Mouse (Mus musculus): ENCODE data around the gene Stx12. TPM values are rescaled to one million over a fixed set of nuclear protein-coding genes. Genes with fewer than 3 reads are reported as not detected.

Stx12 gene
- polyA plus RNA-seq, 1 experiment from 2014 or later, result 174 TPM

DNA sequence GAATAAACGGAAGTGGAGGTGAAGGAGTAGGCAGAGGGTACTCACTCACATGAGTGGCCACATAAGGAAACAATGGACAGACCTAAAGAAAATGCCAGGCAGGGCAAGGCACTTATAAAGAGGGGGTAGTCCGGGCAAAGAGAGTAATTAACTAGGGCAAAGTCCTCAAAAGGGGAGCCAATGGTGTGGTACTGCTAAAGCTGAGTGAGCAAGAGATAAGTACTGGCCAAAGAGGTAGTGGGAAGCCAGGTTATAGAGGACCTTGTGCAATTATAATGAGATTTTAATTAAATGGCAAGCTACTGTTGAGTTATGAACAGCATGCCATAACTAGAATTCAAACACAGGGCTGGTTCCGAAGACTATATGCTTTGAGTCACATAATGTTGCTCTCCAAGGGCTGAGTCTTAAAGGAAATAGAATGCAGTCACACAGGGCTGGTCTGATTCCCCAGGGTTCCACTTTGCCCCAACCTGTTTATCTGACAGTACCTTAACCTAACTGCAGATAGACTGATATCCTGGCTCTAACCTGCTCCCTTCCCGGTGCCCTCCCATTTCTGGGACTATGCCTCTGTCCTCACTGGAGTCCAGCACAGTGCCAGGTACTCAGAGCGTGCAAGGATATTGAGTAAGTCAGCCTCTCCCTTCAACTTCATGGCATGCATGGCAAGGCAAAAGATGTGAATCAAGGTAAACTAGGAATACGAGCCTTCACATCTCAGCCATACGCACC, 9.8 kb downstream of the Stx12 start:
- no peak for ATAC-seq
- Histone ChIP-seq H3K27ac (ENCODE audit: low read length) (no peak overlapping the region), H3K9ac (ENCODE audit: low read depth, low read length) (no peak overlapping the region), H3K4me2 (ENCODE audit: low read length) (no peak overlapping the region), H3K4me3 (ENCODE audit: low read depth, low read length) (no peak overlapping the region), H3K9me3 (replicated peaks; ENCODE audit: control insufficient read depth, low read length, poor library complexity, severe bottlenecking) (no peaks in the 10 kb centered on the region), H3K4me1 (ENCODE audit: control insufficient read depth, insufficient read depth, low read length) (no peaks in the 10 kb centered on the region), H3K27me3 (ENCODE audit: control insufficient read depth, insufficient read depth, low read depth, low read length) (no peaks in the 10 kb centered on the region), H3K36me3 (ENCODE audit: control insufficient read depth, insufficient read depth, low read length) (peaks cover 7% of the 10 kb centered on the region)
- WGBS, result 93% methylated on average over 7 of the region's 7 CpGs

- H3K4me1 ChIP-seq (ENCODE audit: control insufficient read depth, insufficient read depth, low read length), result no peaks in the 10 kb centered on the region
- H3K36me3 ChIP-seq (ENCODE audit: control insufficient read depth, insufficient read depth, low read length), result peaks cover 9% of the 10 kb centered on the region
- H3K27me3 ChIP-seq (ENCODE audit: control insufficient read depth, insufficient read depth, low read depth, low read length), result no peaks in the 10 kb centered on the region
- no peaks in the 10 kb centered on the region for H3K9me3 ChIP-seq (replicated peaks; ENCODE audit: control insufficient read depth, low read length, poor library complexity, severe bottlenecking)
- no peak overlapping the region for H3K9ac ChIP-seq (ENCODE audit: low read depth, low read length)
- no peak overlapping the region for H3K27ac ChIP-seq (ENCODE audit: low read length)
- no peak overlapping the region for H3K4me2 ChIP-seq (ENCODE audit: low read length)
- WGBS, result 87% methylated on average over 11 of the region's 11 CpGs
- ATAC-seq, result no peak
- no peak overlapping the region for H3K4me3 ChIP-seq (ENCODE audit: low read depth, low read length)
These were observed 10.6 kb downstream of the Stx12 start for GRCm38 (mm10) chr4:132873481-132874362.

- 94% methylated on average over 3 of the region's 3 CpGs for WGBS
- H3K36me3 ChIP-seq (ENCODE audit: control insufficient read depth, insufficient read depth, low read length), result peaks cover 29% of the 10 kb centered on the region
These were observed 13.2 kb downstream of the Stx12 start for GRCm38 (mm10) chr4:132871116-132871515.

GRCm38 (mm10) chr4:132864856-132865255, 19.5 kb downstream of the Stx12 start:
- Histone ChIP-seq H3K4me1 (ENCODE audit: control insufficient read depth, insufficient read depth, low read length) (no peaks in the 10 kb centered on the region), H3K4me3 (ENCODE audit: low read depth, low read length) (no peak overlapping the region), H3K36me3 (ENCODE audit: control insufficient read depth, insufficient read depth, low read length) (peaks cover 41% of the 10 kb centered on the region), H3K27me3 (ENCODE audit: control insufficient read depth, insufficient read depth, low read depth, low read length) (no peaks in the 10 kb centered on the region), H3K9ac (ENCODE audit: low read depth, low read length) (no peak overlapping the region), H3K4me2 (ENCODE audit: low read length) (no peak overlapping the region), H3K27ac (ENCODE audit: low read length) (no peak overlapping the region), H3K9me3 (replicated peaks; ENCODE audit: control insufficient read depth, low read length, poor library complexity, severe bottlenecking) (no peaks in the 10 kb centered on the region)
- no peak for ATAC-seq
- WGBS, result 93% methylated on average over 2 of the region's 2 CpGs

More at GRCm38 (mm10) chr4:132871116-132871515, 13.2 kb downstream of the Stx12 start:
- no peak overlapping the region for H3K4me2 ChIP-seq (ENCODE audit: low read length)
- no peak for ATAC-seq
- no peaks in the 10 kb centered on the region for H3K27me3 ChIP-seq (ENCODE audit: control insufficient read depth, insufficient read depth, low read depth, low read length)
- no peak overlapping the region for H3K9ac ChIP-seq (ENCODE audit: low read depth, low read length)
- no peaks in the 10 kb centered on the region for H3K4me1 ChIP-seq (ENCODE audit: control insufficient read depth, insufficient read depth, low read length)
- H3K27ac ChIP-seq (ENCODE audit: low read length), result no peak overlapping the region
- H3K9me3 ChIP-seq (replicated peaks; ENCODE audit: control insufficient read depth, low read length, poor library complexity, severe bottlenecking), result no peaks in the 10 kb centered on the region
- no peak overlapping the region for H3K4me3 ChIP-seq (ENCODE audit: low read depth, low read length)

DNA sequence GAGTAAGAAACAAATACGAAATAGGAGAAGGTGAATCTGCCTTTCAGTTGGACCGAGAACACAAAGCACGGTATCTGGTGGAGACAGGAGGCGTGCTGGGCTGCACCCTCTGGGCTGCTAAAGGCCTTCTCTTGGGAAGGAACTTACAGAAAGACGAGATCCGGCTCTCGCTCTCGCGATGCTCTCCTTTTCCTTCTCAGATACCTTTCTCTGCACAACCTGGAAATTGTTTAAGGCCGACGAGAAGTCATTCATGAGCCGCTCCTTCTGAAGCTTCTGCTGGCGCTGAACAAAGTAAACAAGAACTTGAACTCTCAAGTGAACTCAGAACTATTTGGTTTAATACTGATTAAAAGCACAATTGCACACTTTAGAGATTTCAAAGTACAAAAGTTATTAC, 21.3 kb downstream of the Stx12 start:
- H3K27ac ChIP-seq (ENCODE audit: low read length), result no peak overlapping the region
- no peak overlapping the region for H3K4me3 ChIP-seq (ENCODE audit: low read depth, low read length)
- WGBS, result 90% methylated on average over 13 of the region's 13 CpGs
- no peak for ATAC-seq
- no peaks in the 10 kb centered on the region for H3K27me3 ChIP-seq (ENCODE audit: control insufficient read depth, insufficient read depth, low read depth, low read length)
- no peak overlapping the region for H3K9ac ChIP-seq (ENCODE audit: low read depth, low read length)
- H3K4me2 ChIP-seq (ENCODE audit: low read length), result no peak overlapping the region
- H3K36me3 ChIP-seq (ENCODE audit: control insufficient read depth, insufficient read depth, low read length), result peaks cover 40% of the 10 kb centered on the region
- no peaks in the 10 kb centered on the region for H3K4me1 ChIP-seq (ENCODE audit: control insufficient read depth, insufficient read depth, low read length)
- no peaks in the 10 kb centered on the region for H3K9me3 ChIP-seq (replicated peaks; ENCODE audit: control insufficient read depth, low read length, poor library complexity, severe bottlenecking)

GRCm38 (mm10) chr4:132860880-132861279, 23.4 kb downstream of the Stx12 start:
- 94% methylated on average over 1 of the region's 1 CpGs for WGBS
- ATAC-seq, result no peak

GRCm38 (mm10) chr4:132843705-132844071, 40.6 kb downstream of the Stx12 start:
- Histone ChIP-seq H3K36me3 (ENCODE audit: control insufficient read depth, insufficient read depth, low read length) (peaks cover 10% of the 10 kb centered on the region), H3K9ac (ENCODE audit: low read depth, low read length) (peak overlapping the region; percentile 88), H3K4me2 (ENCODE audit: low read length) (peak overlapping the region; percentile 49), H3K4me3 (ENCODE audit: low read depth, low read length) (peak overlapping the region; percentile 72; the same call in 1 of the 2 replicates), H3K4me1 (ENCODE audit: control insufficient read depth, insufficient read depth, low read length) (peaks cover 11% of the 10 kb centered on the region), H3K27me3 (ENCODE audit: control insufficient read depth, insufficient read depth, low read depth, low read length) (no peaks in the 10 kb centered on the region), H3K9me3 (replicated peaks; ENCODE audit: control insufficient read depth, low read length, poor library complexity, severe bottlenecking) (no peaks in the 10 kb centered on the region), H3K27ac (ENCODE audit: low read length) (peak overlapping the region; percentile 78)
- ATAC-seq, result no peak
- 97% methylated on average over 1 of the region's 1 CpGs for WGBS

More at GRCm38 (mm10) chr4:132860880-132861279, 23.4 kb downstream of the Stx12 start:
- H3K4me2 ChIP-seq (ENCODE audit: low read length), result no peak overlapping the region
- H3K9me3 ChIP-seq (replicated peaks; ENCODE audit: control insufficient read depth, low read length, poor library complexity, severe bottlenecking), result no peaks in the 10 kb centered on the region
- H3K36me3 ChIP-seq (ENCODE audit: control insufficient read depth, insufficient read depth, low read length), result peaks cover 40% of the 10 kb centered on the region
- H3K4me3 ChIP-seq (ENCODE audit: low read depth, low read length), result no peak overlapping the region
- no peak overlapping the region for H3K9ac ChIP-seq (ENCODE audit: low read depth, low read length)
- no peak overlapping the region for H3K27ac ChIP-seq (ENCODE audit: low read length)
- no peaks in the 10 kb centered on the region for H3K4me1 ChIP-seq (ENCODE audit: control insufficient read depth, insufficient read depth, low read length)
- H3K27me3 ChIP-seq (ENCODE audit: control insufficient read depth, insufficient read depth, low read depth, low read length), result no peaks in the 10 kb centered on the region

DNA sequence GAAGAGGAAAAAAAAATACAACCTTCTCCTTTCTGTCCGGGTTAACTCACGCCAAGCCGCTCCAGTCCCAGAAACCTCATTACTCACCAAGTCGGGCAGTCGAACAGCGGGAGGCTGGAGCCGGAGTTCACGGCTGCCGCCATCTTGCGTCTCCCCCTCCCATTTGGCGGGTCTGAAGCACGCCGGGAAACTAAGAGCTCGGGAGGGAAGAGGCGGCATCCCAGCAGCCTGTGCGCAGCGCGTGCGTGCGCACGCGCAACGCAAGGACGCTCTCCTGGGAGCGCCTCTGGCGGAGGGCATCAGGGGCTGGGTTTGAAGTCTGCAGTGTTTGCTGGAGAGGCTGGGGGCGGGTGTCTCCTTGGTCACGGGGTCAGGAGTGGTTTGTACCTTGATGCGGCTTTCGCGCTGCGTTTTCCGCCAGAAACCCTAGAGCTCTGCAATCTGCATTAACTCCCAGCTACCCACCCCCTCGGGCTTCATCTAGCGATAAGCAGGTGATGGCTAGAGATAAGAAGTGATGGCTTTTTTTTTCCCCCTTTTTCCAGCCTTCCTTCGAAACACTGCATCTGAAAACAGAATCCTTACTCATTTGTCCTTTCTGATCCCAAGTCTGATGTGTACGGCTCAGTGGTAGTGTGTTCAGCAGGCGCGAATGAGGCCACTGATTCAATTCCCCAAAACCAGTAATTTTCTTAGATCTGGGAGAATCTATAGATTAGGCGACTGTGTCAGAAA, 41.2 kb downstream of the Stx12 start, which contains the start of gene Ppp1r8:
Gene Ppp1r8, minus strand, starts transcription at position 200 of the 735 bp plus-strand sequence.
- WGBS, result under 1% methylated on average over 40 of the region's 40 CpGs
- peak; percentile 99 for ATAC-seq

More for the DNA sequence above, 41.2 kb downstream of the Stx12 start, which contains the start of gene Ppp1r8:
- Histone ChIP-seq H3K4me1 (ENCODE audit: control insufficient read depth, insufficient read depth, low read length) (peaks cover 11% of the 10 kb centered on the region), H3K4me3 (ENCODE audit: low read depth, low read length) (peak within 1 kb of the TSS; percentile 72), H3K27ac (ENCODE audit: low read length) (peak within 1 kb of the TSS; percentile 78), H3K36me3 (ENCODE audit: control insufficient read depth, insufficient read depth, low read length) (peaks cover 12% of the 10 kb centered on the region), H3K9me3 (replicated peaks; ENCODE audit: control insufficient read depth, low read length, poor library complexity, severe bottlenecking) (no peaks in the 10 kb centered on the region), H3K9ac (ENCODE audit: low read depth, low read length) (peak within 1 kb of the TSS; percentile 88), H3K27me3 (ENCODE audit: control insufficient read depth, insufficient read depth, low read depth, low read length) (no peaks in the 10 kb centered on the region), H3K4me2 (ENCODE audit: low read length) (peak within 1 kb of the TSS; percentile 75)

Measured in midbrain, embryonic 16.5 days (tissue).